Mouse (Mus musculus): ENCODE measurements around the gene Rwdd4a.
A peak's percentile ranks its signal among the peaks of the same experiment; 100 is the strongest.

The Rwdd4a gene

DNA sequence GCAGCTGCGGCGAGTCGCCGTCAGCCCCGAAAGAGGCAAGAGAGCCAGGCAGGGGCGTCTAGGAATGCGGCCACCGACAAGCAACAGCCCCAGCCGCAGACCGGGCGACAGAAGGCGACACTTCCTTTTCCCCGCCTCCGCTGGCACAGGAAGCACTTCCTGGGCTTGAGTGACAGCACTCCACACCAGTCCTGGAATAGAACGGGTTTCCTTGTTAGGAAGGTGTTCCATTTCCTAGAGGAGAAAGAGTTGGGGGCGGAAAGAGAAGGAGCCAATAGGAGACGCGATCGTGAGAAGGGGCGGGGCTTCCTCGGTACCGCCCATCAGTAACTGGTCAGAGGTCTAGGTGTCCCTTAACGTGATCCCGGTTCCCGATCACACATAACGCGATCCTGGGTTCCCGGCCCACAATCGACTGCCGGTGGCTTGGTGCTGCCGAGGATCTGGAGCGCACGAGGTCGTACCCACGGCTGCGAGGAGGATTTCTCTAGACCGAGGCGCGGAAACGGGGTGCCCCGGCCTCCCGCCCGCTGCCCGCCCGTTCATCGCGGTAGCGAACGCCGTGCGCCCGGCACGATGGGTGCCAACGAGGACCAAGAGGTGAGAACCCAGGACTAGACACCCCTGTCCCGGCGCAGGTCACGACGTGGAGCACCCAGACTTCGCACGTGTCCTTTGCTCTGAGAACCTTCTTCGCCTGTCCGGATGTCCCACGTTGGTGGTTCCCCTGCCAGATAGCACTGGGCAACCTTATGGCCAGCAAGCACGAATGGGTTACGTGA lies at the start of gene Rwdd4a, which contains the start of gene Trappc11:
Gene Rwdd4a (plus strand): TSS at position 321 of the 782 bp plus-strand sequence.
Gene Trappc11 (minus strand): TSS at position 127 of the 782 bp plus-strand sequence.
- DNase-seq (ENCODE audit: low spot score in 2 of 2) = peak; percentile 97 to 99

DNA sequence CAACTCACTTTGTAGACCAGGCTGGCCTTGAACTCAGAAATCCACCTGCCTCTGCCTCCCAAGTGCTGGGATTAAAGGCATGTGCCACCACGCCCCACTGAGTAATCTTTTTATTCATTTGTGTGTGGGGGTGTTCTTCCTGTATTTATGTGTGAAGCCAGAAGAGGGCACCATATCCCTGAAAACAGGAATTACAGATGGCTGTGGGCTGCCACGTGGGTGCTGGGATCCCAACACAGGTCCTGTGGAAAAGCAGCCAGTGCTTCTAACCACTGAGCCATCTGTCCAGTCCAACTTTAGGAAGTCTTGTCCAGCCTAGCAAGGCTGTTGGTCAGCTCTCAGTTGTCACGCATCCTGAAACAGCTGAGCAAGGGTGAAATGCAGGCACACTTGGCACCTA lies 46.2 kb upstream of the Rwdd4a start:
- DNase-seq (ENCODE audit: low spot score in 2 of 2) = no peak

DNA sequence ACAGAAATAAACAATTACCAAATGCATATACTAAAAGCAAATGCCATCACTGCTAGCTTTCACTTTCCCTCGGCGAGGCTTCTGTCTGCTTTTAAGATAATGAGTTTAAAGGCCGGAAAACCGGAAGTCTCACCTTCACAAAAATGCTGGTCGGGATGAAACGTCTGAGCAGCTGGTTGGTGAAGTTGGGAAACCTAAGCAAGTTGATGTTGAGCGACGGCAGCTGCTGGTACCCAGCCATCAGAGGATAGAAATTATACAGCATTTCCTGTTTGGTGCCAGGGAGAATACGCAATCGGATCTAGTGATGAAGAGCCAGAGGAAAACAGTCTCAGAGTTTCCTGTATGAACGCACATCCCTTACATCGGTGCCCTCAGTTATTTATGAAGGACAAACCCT lies 40.4 kb upstream of the Rwdd4a start:
- DNase-seq (ENCODE audit: low spot score in 2 of 2) = no peak

DNA sequence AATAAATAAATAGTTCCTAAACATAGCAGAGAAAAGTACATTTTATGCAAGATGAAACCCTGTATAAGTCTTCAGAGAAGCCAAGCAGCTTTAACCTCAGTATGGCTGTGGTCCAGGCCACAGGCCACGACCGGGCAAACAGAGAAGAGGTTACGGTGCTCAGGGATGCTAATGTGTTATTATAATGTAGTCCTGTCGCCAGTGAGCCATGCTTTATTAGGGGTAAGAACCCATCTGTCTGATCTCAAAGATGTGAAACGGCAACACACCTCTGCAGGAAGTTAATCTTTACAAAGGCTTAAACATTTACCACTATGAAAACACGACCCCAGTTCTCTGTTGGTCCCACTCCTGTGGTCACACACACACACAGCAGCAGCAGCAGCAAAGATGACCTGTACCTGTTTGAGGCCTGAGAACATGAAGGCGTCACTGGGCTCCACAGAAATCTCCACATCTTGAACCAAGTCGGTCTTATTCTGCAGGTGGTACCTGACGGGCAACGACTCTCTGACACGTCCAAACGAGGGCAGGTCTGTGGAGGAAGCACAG lies 38.8 kb upstream of the Rwdd4a start:
- DNase-seq (ENCODE audit: low spot score in 2 of 2) = no peak

DNA sequence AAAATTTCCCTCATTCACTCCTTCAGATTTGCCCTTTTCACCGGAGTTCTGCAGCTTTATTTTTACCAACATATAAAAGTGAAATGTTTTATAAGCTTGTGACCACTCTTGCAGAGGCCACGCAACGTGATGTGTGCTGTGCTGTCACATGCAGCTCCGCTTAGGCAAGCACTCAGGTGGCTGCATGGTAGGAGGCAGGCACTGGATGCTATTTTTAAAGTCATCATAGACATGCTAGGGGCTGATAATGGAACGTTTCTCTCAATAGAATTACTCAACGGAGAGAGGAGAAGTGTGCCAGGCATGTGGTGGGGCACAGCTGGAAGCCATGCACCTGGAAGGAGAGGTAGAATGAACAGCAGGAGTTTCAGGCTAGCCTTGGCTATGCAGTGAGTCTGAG lies 38.0 kb upstream of the Rwdd4a start:
- no peak for DNase-seq (ENCODE audit: low spot score in 2 of 2)

DNA sequence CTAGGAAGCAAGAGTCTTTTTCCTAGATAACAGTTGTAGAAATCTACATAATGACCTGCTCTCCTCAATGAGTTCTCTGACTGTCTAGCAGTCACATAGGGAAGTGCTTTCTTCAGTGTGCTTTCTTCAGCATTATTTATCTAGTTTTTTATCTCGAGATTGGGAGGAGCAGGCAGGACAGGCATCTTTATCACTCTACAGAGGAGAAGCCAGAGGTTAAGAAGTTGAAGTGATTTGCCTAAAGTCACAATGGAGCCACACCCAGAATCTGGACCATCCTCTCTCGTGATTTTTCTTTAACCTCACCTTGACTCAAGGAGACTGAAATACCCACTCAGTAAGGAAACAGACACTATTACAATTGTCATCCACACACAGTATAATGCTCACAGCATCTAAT lies 31.5 kb upstream of the Rwdd4a start:
- no peak for DNase-seq (ENCODE audit: low spot score in 2 of 2)

DNA sequence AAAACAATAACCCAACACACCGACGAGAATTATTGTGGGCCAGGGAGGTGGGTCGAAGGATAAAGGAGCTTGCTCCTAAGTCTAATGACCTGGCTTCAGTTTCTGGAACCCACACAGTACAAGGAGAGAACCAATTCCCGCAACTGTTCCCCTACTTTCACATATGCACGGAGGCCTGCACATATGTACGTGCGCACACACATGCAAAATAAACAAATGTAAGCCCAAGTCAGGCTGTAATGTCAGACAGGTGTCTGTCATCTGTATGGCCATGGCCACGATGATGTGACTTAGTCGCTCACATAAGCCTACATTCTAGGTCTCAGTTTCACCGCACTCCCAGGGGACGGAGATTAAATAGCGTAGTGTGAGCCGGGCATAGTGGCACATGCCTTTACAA lies 30.9 kb upstream of the Rwdd4a start:
- no peak for DNase-seq (ENCODE audit: low spot score in 2 of 2)

DNA sequence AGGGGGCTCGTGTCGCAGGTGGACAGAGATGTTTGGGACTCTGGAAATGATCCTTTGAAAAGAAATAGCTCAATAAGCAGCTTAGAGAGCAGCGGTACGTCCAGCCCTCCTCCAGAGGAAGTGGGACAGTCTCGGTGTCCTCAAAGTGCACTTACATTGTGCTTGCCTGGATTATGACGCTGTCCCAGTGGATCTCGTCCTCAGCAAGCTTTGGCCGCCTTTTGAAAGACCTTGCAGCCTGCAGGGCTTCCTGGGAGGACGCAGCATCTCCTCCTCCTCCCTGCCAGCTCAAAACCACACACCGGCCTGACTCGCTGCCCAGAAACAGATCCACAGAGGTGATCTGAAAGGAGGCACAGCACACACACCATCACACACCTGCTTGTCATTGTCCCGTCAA lies 28.0 kb upstream of the Rwdd4a start:
- DNase-seq (ENCODE audit: low spot score in 2 of 2) = no peak

DNA sequence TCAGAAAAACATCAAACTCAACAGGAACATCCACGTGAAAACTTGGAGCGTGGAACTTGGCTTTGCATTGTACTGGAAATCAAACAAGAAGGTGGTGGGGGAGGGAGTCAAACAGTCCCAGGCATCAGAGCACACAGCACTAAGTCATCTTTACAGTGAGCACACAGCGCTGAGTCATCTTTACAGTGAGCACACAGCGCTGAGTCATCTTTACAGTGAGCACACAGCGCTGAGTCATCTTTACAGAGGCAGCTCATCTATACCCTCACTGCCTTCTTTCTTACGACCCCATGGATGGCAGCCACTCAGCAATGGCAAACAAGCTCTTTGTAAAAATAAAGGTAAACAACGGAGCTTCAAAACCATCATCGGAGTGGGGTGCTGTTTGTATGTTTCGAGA lies 22.5 kb upstream of the Rwdd4a start:
- DNase-seq (ENCODE audit: low spot score in 2 of 2) = no peak

DNA sequence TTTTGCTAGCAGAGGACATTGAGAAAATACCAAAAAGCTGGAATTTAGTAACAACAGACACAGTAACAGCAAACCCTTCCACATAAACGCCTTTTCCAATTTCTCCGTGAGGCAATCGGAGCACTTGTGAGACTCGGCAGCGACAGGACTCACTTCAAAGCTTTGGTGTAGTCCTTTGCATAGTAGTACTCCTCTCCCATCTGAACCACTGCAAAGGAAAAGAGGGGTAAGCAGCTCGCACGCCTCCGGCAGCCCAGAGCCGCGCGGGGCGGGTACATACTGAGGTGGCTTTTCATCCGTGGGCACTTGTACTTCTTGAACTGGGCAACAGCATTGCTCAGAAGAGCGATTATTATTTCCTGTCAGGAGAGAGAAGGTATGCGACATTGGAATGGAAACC lies 19.9 kb upstream of the Rwdd4a start:
- no peak for DNase-seq (ENCODE audit: low spot score in 2 of 2)

DNA sequence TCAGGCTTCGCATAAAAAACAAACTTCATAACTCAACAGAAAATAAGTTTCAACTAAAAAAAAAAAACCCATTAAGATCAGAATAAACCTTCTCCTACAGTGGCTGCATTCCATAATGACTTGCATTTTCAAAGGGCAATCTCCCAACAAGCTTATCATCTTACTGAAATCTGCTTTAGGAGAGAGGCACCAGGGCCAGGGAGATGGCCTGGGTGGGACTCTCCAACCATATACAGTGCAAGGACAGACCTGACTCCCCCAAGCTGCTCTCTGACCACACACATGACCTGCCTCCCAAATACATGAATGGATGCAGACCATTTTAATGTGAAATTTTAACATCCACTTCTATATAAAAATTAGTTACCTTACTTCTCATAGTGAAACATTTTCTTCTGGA lies 5.4 kb upstream of the Rwdd4a start:
- no peak for DNase-seq (ENCODE audit: low spot score in 2 of 2)

DNA sequence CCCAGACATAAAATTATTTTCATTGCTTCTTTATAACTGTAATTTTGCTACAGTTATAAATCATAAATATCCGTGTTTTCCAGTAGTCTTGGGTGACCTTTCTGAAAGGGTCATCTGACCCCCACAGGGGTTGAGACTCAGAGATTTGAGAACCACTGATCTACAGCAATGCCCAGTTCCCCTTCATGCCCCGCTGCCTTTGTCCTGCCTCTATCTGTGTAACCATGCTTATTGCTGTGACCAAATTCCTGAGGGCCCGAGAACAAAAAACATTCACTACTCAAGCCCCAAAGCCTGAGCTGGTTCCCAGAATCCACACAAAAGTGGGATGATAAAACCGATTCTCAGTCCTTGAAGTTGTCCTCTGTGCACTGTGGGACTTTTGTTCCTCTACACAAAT lies 4.9 kb downstream of the Rwdd4a start:
- DNase-seq (ENCODE audit: low spot score in 2 of 2) = no peak

DNA sequence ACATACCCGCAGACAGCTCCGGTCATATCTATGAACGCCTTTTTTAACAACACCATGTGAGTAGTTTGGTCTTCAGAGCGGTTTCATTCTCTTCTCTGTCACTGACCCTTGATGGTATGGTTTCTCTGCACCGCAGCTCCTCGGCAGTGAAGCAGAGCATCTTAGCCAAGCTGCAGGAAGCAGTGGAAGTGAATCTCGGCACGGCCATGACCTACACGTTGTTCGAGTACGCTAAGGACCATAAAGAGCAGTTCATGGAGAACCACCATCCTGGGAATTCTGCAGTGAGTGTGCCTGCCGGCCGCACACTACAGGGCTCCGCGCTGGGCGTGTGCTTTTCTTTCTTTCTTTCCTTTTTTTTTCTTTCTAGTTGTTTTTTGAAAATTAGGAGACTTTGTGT lies 9.3 kb downstream of the Rwdd4a start:
- no peak for DNase-seq (ENCODE audit: low spot score in 2 of 2)

DNA sequence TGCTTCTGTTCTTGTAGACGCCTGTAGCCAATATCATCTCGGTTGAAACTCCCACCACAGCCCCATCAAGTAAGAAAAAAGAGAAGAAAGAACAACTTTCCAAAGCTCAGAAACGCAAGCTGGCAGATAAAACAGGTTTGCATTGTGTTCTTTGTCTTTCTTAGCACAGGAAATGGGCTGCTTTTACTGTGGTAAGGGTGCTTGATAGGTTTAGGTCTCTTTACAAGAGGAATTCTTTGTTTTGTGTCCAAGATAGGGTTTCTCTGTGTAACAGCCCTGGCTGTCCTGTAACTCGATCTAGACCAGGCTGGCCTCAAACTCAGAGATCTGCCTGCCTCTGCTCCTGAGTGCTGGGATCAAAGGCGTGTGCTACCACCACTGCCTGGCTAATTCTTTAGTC lies 10.6 kb downstream of the Rwdd4a start:
- DNase-seq (ENCODE audit: low spot score in 2 of 2) = no peak

DNA sequence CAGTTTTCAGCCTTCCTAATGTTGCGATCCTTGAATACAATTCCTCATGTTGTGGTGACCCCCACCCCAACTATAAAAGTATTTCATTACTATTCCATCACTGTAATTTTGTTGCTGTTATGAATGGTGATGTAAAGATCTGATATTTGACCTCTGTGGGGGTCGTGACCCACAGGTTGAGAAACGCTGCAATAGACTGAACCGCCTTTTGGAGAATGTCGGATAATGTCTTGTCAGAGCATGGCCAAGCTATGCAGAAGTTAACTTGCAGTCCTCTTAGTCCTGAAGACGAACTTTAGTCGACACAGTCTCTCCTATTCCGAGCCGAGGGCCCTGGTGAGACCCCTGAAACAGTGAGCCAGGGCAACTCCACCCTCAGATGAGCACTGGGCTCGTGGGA lies 13.6 kb downstream of the Rwdd4a start:
- no peak for DNase-seq (ENCODE audit: low spot score in 2 of 2)

DNA sequence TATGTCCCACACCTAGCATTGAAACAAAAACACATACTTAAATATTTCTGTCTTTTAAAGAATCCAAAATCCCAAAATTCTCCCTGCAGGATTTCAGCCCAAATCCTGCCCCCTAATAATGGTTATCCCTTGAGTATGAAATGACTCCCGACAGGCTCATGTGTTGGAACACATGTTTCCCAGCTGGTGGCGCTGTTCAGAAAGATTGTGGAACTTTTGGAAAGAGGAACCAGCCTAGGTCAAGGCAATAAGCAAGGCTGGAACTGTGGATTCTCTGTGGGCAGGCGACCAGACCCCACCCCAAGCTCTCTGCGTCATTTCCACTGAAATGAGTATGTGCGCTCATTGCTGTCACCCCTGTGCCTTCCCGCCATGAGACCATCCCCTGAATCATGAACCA lies 20.1 kb downstream of the Rwdd4a start:
- no peak for DNase-seq (ENCODE audit: low spot score in 2 of 2)

DNA sequence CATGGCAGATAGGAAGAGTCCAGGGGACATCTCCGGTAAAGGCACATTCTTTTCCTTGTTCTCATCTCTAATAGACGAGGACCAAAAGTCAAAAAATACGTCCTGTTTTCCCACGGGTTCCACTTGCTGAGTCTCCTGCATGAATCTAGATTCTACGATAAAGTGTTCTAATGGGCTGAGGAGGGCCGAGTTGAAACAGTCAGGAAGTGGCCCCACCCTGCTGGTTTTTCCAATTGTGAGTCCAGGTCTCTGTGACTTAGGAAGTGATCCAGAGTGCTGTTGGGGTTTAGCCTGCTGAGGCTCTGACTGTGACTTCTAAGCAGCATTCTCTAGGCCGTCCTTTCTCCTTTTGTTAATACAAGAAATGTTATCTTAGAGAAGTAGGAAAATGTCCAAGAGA lies 23.0 kb downstream of the Rwdd4a start:
- DNase-seq (ENCODE audit: low spot score in 2 of 2) = no peak

DNA sequence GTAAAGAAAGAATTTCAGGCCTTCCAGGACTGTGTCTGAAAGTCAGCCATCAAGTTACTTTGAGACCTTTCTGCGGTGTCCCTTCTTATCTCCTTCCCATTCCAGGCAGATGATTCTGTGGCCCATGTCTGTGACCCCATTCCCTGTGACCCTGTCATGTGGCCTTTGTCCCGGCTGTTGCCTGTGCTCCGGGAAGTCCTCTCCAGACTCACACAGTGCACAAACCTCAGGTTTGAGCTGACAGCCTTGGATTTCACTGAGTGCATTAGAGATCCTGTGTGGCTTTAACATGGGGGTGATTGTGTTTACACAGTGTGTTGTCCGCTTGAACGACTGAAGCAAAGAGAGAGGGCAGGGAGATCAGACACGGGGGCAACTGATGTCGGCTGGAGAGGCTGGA lies 24.8 kb downstream of the Rwdd4a start:
- DNase-seq (ENCODE audit: low spot score in 2 of 2) = no peak

DNA sequence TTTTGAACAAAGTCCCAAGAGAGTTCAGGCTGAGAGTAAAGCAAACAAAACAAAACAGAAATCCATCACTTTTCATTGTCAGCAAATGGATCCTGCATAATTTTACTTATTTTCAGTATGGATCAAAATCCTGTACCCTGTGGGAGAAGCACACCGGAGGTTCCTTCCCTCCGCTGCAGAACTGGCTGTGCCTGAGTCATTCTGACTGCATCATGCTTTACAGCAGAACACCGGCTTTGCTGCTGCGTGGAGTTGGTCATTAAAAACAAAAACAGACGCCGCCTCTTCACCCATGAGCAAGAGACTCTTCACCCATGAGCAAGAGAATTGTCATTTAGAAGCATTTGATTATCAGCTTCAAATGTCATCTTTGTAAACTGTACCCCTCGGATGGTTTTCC lies 27.3 kb downstream of the Rwdd4a start:
- no peak for DNase-seq (ENCODE audit: low spot score in 2 of 2)

DNA sequence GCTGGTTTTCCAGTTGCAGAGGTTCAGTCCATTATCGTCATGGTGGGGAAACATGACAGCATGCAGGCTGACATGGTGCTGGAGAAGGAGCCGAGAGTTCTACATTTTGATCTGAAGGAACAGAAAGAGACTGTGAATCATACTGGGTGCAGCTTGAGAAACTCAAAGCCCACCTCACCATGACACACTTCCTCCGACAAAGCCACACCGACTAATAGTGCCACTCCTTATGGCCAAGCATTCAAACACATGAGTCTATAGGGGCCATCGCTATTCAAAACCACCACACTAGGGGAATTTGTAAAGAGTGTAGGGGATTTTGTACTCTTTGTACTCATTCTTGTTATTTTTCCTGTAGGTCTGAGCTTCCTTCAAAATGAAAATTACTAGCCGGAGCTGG lies 33.1 kb downstream of the Rwdd4a start:
- DNase-seq (ENCODE audit: low spot score in 2 of 2) = no peak

DNA sequence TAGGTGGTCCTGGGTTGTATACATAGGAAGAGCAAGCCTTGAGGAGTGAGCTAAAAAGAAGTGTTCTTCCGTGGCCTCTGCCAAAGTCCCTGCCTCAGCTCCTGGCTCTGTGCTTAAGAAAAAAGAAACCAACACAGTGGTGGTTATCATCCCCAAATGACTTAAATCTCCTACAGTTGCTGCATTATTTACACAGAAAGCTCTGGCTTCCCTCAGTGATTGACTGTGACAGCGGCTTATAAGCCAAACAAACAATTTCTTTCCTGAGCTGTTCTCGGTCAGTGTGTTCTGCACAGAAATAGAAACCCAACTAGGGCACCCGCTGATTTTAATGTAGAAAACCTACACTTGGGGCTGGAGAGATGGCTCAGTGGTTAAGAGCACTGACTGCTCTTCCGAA lies 34.6 kb downstream of the Rwdd4a start:
- no peak for DNase-seq (ENCODE audit: low spot score in 2 of 2)

DNA sequence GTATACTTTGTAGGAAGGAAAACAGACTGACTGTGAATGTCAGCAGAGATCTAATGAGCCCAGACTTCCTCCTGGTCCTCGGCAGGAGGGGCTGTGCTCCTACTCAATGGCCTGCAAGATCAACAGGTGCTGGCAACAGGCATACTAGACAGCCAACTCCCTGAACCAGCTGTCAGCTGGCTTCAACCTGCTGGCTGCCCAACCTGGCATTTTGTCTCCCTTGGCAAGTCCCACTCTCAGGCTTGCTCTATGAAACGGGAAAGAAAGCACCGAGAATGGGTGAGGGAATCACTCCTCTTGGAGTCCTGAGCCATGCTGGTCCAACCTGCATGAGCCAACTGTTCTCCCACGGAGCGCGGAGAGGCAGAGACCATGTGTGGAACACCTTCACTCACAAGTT lies 36.7 kb downstream of the Rwdd4a start:
- peak; percentile 25 to 32 for DNase-seq (ENCODE audit: low spot score in 2 of 2)

DNA sequence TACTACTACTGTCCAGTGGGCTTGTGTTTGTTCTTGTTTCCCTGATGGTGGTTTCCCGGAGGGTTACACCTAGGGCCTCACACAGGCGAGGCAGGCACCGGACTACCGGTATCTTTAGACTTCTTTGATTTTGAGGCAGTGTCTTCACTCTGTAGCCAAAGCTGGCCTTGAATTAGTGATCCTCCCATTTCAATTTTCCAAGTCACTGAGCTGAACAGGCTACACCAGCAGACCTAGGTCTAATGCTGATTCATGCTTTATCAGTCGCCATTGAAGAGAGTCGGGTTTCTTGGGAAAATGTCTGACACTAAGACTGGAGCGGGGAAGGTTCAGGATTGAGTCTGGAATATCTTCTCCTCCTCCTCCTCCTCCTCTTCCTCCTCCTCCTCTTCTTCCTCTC lies 40.0 kb downstream of the Rwdd4a start:
- no peak for DNase-seq (ENCODE audit: low spot score in 2 of 2)

DNA sequence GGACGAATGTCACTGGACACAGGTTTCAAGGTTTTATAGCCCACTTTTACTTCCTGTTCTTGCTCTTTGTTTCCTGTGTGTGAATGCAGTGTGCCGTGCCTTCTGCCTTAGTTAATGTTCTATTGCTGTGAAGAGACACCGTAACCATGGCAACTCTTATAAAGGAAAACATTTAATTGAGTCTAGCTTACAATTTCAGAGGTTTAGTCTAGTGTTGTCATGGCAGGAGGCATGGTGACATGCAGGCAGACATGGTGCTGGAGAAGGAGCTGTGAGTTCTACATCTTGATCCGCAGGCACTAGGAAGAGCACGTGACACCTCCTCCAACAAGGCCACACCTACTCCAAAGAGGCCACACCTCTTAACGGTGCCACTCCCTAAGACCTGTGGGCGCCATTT lies 48.0 kb downstream of the Rwdd4a start:
- no peak for DNase-seq (ENCODE audit: low spot score in 2 of 2)

Data from right cerebral cortex, postnatal 10 days (tissue).